Comparison of ENCODE assay signal across 8 mouse cellular contexts in the genomic region with DNA sequence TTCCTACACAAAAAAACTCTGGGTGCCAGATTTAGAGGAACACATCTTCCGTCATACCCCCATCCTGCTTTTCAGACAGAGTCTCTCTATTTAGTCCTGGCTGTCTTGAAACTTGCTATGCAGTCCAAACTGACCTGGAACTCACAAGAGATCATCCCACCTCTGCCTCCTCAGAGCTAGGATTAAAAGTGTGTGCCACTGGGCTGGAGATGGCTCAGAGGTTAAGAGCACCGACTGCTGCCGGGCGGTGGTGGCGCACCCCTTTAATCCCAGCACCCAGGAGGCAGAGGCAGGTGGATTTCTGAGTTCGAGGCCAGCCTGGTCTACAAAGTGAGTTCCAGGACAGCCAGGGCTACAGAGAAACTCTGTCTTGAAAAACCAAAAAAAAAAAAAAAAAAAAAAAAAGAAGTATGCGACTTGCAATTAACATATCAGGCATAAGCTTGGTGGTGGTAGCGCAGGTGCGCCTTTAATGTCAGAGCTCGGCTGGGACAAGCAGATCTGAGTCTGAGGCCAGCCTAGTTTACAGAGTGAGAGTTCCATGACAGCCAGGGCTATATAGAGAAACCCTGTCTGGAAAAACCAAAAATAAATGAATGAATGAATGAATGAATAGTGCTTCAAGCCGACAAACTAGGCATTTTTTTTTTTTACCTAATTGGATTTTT. TPM values are rescaled to one million over a fixed set of nuclear protein-coding genes. Genes with fewer than 3 reads are reported as not detected.
DNase-seq lines count a peak whose midpoint lies in the region; ATAC-seq and TF ChIP-seq lines count a peak whose summit lies in the region.

No protein-coding gene starts in this region.

- H3K9ac ChIP-seq in liver, embryonic 11.5 days (ENCODE audit: low read depth, low read length) = peak overlapping the region; percentile 98
- H3K9ac ChIP-seq in stomach, postnatal 0 days (ENCODE audit: low read length) = no peak overlapping the region

- WGBS in forebrain, embryonic 10.5 days = 45% methylated on average over 11 of the region's 11 CpGs
- WGBS in liver, embryonic 11.5 days = 24% methylated on average over 11 of the region's 11 CpGs
- WGBS in stomach, postnatal 0 days = 21% methylated on average over 11 of the region's 11 CpGs

- peak overlapping the region; percentile 97; the same call in 1 of the 2 replicates for H3K27ac ChIP-seq in forebrain, embryonic 10.5 days
- no peak overlapping the region for H3K27ac ChIP-seq in liver, embryonic 11.5 days (ENCODE audit: low read depth, low read length)
- no peak overlapping the region for H3K27ac ChIP-seq in stomach, postnatal 0 days (replicated peaks)

- peaks cover 32% of the 10 kb centered on the region for H3K4me1 ChIP-seq in forebrain, embryonic 10.5 days
- peaks cover 23% of the 10 kb centered on the region for H3K4me1 ChIP-seq in liver, embryonic 11.5 days (replicated peaks; ENCODE audit: control insufficient read depth, insufficient read depth, low read length)
- no peaks in the 10 kb centered on the region for H3K4me1 ChIP-seq in stomach, postnatal 0 days (replicated peaks; ENCODE audit: control insufficient read depth, insufficient read depth)

- ATAC-seq in liver, embryonic 11.5 days (replicated peaks; ENCODE audit: low FRiP score) = no peak
- no peak for ATAC-seq in stomach, postnatal 0 days (ENCODE audit: low FRiP score, low TSS enrichment)
- ATAC-seq in activated CD4-positive, CD25-positive, alpha-beta regulatory T cell, adult 4 months = no peak

- no peak for TF ChIP-seq EP300 in stomach, postnatal 0 days (optimal IDR thresholded peaks at IDR 0.05)

- H3K4me3 ChIP-seq in forebrain, embryonic 10.5 days = peak overlapping the region; percentile 96
- H3K4me3 ChIP-seq in liver, embryonic 11.5 days (ENCODE audit: low read depth, low read length) = peak overlapping the region; percentile 99
- H3K4me3 ChIP-seq in stomach, postnatal 0 days (ENCODE audit: low read depth, low read length) = peak overlapping the region; percentile 83

- no peaks in the 10 kb centered on the region for H3K27me3 ChIP-seq in forebrain, embryonic 10.5 days (ENCODE audit: poor library complexity, severe bottlenecking)
- no peaks in the 10 kb centered on the region for H3K27me3 ChIP-seq in liver, embryonic 11.5 days (replicated peaks; ENCODE audit: control insufficient read depth, insufficient read depth, low read length)
- H3K27me3 ChIP-seq in stomach, postnatal 0 days (ENCODE audit: control insufficient read depth, insufficient read depth, low read length) = no peaks in the 10 kb centered on the region

- peak overlapping the region; percentile 90 for H3K4me2 ChIP-seq in liver, embryonic 11.5 days
- H3K4me2 ChIP-seq in stomach, postnatal 0 days (replicated peaks; ENCODE audit: low read depth) = peak overlapping the region; percentile 79

- H3K36me3 ChIP-seq in forebrain, embryonic 10.5 days (replicated peaks) = peaks cover 40% of the 10 kb centered on the region
- H3K36me3 ChIP-seq in liver, embryonic 11.5 days (ENCODE audit: control insufficient read depth, insufficient read depth, low read length) = peaks cover 6% of the 10 kb centered on the region; the same call in 1 of the 2 replicates
- H3K36me3 ChIP-seq in stomach, postnatal 0 days (ENCODE audit: control insufficient read depth, insufficient read depth, low read length) = no peaks in the 10 kb centered on the region

- TF ChIP-seq CTCF in stomach, postnatal 0 days (IDR thresholded peaks at IDR 0.05; ENCODE audit: low read depth) = peak; percentile 8; the same call in 1 of the 2 replicates

- DNase-seq in heart, adult 11 months = peak; percentile 76
- DNase-seq in heart, adult 8-10 months (ENCODE audit: low spot score) = no peak
- peak; percentile 16 to 19 for DNase-seq in CD8-positive naive resting alpha-beta T cell, adult 2 months (ENCODE audit: low read depth in 2 of 2, low spot score in 2 of 2)
- DNase-seq in forebrain, embryonic 10.5 days (ENCODE audit: extremely low spot score, low spot score) = no peak
- no peak for DNase-seq in liver, embryonic 11.5 days (ENCODE audit: low spot score)
- DNase-seq in stomach, postnatal 0 days (ENCODE audit: low spot score) = no peak
- no peak for DNase-seq in layer of hippocampus, postnatal 14 days (ENCODE audit: low spot score in 2 of 2)

- no peaks in the 10 kb centered on the region for H3K9me3 ChIP-seq in forebrain, embryonic 10.5 days
- no peaks in the 10 kb centered on the region for H3K9me3 ChIP-seq in liver, embryonic 11.5 days (ENCODE audit: control insufficient read depth, low read length)
- H3K9me3 ChIP-seq in stomach, postnatal 0 days (ENCODE audit: control insufficient read depth, low read length) = no peaks in the 10 kb centered on the region

RNA-seq across cellular contexts. Expression of gene Pspc1, which starts 1.4 kb away (rescaled TPM):
- 10 to 100 TPM; 12.1 to 22.6 (median 17.0) TPM for total RNA-seq in heart, adult 8-10 months (2022)
- 45.3 and 51.3 TPM in 2 replicates for polyA plus RNA-seq in forebrain, embryonic 10.5 days (2016; fragmentation: Nextera tagmentation; extraction: Ambion mirVana)
- 31.0 and 33.8 TPM in 2 replicates for polyA plus RNA-seq in liver, embryonic 11.5 days (2014; fragmentation: Nextera tagmentation; extraction: Ambion mirVana)
- polyA plus RNA-seq in stomach, postnatal 0 days (2015; fragmentation: Nextera tagmentation; extraction: Ambion mirVana) = 11.3 and 11.8 TPM in 2 replicates
- 10 to 100 TPM; 13.3 to 22.0 TPM for polyA plus RNA-seq in activated CD4-positive, CD25-positive, alpha-beta regulatory T cell, adult 4 months (2017; shearing (Covaris generic))
- total RNA-seq in layer of hippocampus, postnatal 14 days (2021) = 10 to 100 TPM; 58.7 to 60.2 TPM

RNA-seq across cellular contexts. Expression of gene Zmym5, which starts 34.8 kb away (rescaled TPM):
- 10 to 100 TPM; 17.9 to 21.2 (median 20.6) TPM for total RNA-seq in heart, adult 8-10 months (2022)
- 23.3 and 23.4 TPM in 2 replicates for polyA plus RNA-seq in forebrain, embryonic 10.5 days (2016; fragmentation: Nextera tagmentation; extraction: Ambion mirVana)
- 15.2 and 15.6 TPM in 2 replicates for polyA plus RNA-seq in liver, embryonic 11.5 days (2014; fragmentation: Nextera tagmentation; extraction: Ambion mirVana)
- 14.9 and 16.0 TPM in 2 replicates for polyA plus RNA-seq in stomach, postnatal 0 days (2015; fragmentation: Nextera tagmentation; extraction: Ambion mirVana)
- 10 to 100 TPM; 47.0 to 47.8 TPM for polyA plus RNA-seq in activated CD4-positive, CD25-positive, alpha-beta regulatory T cell, adult 4 months (2017; shearing (Covaris generic))
- 10 to 100 TPM; 28.8 to 30.1 TPM for total RNA-seq in layer of hippocampus, postnatal 14 days (2021)

Comparison
In these comparisons a context has a peak if more than half of its experiments do, and no peak if none do; other contexts are left out.
1. DNase-seq: peak in heart, adult 11 months (single experiment) and CD8-positive naive resting alpha-beta T cell, adult 2 months (2 of 2); none in heart, adult 8-10 months (single experiment), forebrain, embryonic 10.5 days (single experiment), liver, embryonic 11.5 days (single experiment), stomach, postnatal 0 days (single experiment) and layer of hippocampus, postnatal 14 days (0 of 2).
2. Peak in every context shown above with its lines, with median percentiles within 50 percentile points of each other: H3K4me3 ChIP-seq.